Mouse (Mus musculus): ENCODE data around the gene Eipr1. TPM values are rescaled to one million over a fixed set of nuclear protein-coding genes. Genes with fewer than 3 reads are reported as not detected.
"Not testable (repeated sequence)": the region's sequence is repeated elsewhere in the genome, so short reads cannot be mapped to it uniquely, and the experiment has no call there.

The Eipr1 gene
- polyA plus RNA-seq, 1 experiment from 2014 or later, result 27.2 TPM

DNA sequence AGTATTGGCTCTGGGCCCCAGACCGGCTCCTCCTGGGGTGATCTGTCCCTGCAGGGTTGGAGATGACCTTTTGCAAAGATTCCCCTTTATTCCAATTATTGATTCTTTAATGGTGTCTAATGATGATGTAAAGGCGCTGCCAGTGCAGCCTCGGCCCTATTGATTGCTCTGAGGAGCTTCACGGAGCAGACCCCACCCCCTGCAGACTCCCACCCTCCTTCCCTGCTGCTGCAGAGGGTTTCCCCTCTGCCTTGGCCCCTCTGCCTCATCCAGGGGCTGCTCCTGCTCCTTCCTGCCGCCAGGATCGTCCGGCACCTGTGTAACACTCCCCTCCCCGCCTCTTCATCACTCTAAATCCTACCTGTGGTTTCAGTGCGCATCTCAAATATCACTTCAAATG is 156.2 kb downstream of the Eipr1 start:
- Histone ChIP-seq H3K9ac (replicated peaks; ENCODE audit: low read depth, low read length) (no peak overlapping the region), H3K4me2 (replicated peaks; ENCODE audit: low read depth, low read length) (no peak overlapping the region), H3K36me3 (ENCODE audit: control insufficient read depth, insufficient read depth, low read length) (no peaks in the 10 kb centered on the region), H3K27ac (ENCODE audit: low read length) (0 out of 2 replicates have a peak overlapping the region, but pooled peaks have one; percentile 21), H3K4me3 (ENCODE audit: low read depth, low read length) (no peak overlapping the region), H3K9me3 (ENCODE audit: control insufficient read depth, low read depth, low read length) (no peaks in the 10 kb centered on the region), H3K4me1 (ENCODE audit: control insufficient read depth, insufficient read depth, low read length) (0 out of 2 replicates have a peak, but pooled peaks cover 9% of the 10 kb centered on the region), H3K27me3 (ENCODE audit: control insufficient read depth, insufficient read depth, low read length) (no peaks in the 10 kb centered on the region)
- ATAC-seq (ENCODE audit: insufficient number of reproducible peaks, insufficient read depth, low FRiP score, low read depth), result no peak
- WGBS, result 23% methylated on average over 9 of the region's 9 CpGs

GRCm38 (mm10) chr12:28909851-28910250 is 158.2 kb downstream of the Eipr1 start:
- H3K9ac ChIP-seq (replicated peaks; ENCODE audit: low read depth, low read length), result no peak overlapping the region
- H3K4me2 ChIP-seq (replicated peaks; ENCODE audit: low read depth, low read length), result no peak overlapping the region
- H3K9me3 ChIP-seq (ENCODE audit: control insufficient read depth, low read depth, low read length), result no peaks in the 10 kb centered on the region
- H3K4me1 ChIP-seq (ENCODE audit: control insufficient read depth, insufficient read depth, low read length), result 0 out of 2 replicates have a peak, but pooled peaks cover 9% of the 10 kb centered on the region
- WGBS, result 86% methylated on average over 5 of the region's 5 CpGs
- no peak overlapping the region for H3K27ac ChIP-seq (ENCODE audit: low read length)
- no peaks in the 10 kb centered on the region for H3K36me3 ChIP-seq (ENCODE audit: control insufficient read depth, insufficient read depth, low read length)
- H3K4me3 ChIP-seq (ENCODE audit: low read depth, low read length), result no peak overlapping the region
- no peaks in the 10 kb centered on the region for H3K27me3 ChIP-seq (ENCODE audit: control insufficient read depth, insufficient read depth, low read length)
- ATAC-seq (ENCODE audit: insufficient number of reproducible peaks, insufficient read depth, low FRiP score, low read depth), result no peak

DNA sequence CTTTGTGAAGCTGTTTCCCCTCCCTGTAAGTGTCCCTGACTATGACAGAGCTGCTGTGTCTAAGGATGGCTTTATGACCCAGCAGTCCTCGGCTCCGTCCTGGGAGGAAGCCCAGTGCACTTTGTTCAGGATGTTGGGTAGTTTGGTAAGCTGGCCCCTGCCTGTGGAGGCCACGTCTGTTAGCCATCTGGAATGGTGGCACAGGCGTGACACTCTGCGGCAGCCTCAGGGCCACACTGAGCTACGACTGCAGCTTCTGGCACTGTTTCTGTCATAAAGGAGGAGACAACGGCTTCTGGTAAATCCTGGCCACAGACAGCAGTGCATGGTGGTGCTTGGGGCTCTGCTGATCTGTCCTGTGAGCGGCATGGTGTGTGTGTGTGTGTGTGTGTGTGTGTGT is 159.0 kb downstream of the Eipr1 start:
- no peak overlapping the region for H3K27ac ChIP-seq (ENCODE audit: low read length)
- no peaks in the 10 kb centered on the region for H3K9me3 ChIP-seq (ENCODE audit: control insufficient read depth, low read depth, low read length)
- 0 out of 2 replicates have a peak, but pooled peaks cover 9% of the 10 kb centered on the region for H3K4me1 ChIP-seq (ENCODE audit: control insufficient read depth, insufficient read depth, low read length)
- H3K27me3 ChIP-seq (ENCODE audit: control insufficient read depth, insufficient read depth, low read length), result no peaks in the 10 kb centered on the region
- 67% methylated on average over 8 of the region's 8 CpGs for WGBS
- H3K9ac ChIP-seq (replicated peaks; ENCODE audit: low read depth, low read length), result no peak overlapping the region
- H3K4me2 ChIP-seq (replicated peaks; ENCODE audit: low read depth, low read length), result no peak overlapping the region
- no peak for ATAC-seq (ENCODE audit: insufficient number of reproducible peaks, insufficient read depth, low FRiP score, low read depth)
- H3K4me3 ChIP-seq (ENCODE audit: low read depth, low read length), result no peak overlapping the region
- H3K36me3 ChIP-seq (ENCODE audit: control insufficient read depth, insufficient read depth, low read length), result no peaks in the 10 kb centered on the region

DNA sequence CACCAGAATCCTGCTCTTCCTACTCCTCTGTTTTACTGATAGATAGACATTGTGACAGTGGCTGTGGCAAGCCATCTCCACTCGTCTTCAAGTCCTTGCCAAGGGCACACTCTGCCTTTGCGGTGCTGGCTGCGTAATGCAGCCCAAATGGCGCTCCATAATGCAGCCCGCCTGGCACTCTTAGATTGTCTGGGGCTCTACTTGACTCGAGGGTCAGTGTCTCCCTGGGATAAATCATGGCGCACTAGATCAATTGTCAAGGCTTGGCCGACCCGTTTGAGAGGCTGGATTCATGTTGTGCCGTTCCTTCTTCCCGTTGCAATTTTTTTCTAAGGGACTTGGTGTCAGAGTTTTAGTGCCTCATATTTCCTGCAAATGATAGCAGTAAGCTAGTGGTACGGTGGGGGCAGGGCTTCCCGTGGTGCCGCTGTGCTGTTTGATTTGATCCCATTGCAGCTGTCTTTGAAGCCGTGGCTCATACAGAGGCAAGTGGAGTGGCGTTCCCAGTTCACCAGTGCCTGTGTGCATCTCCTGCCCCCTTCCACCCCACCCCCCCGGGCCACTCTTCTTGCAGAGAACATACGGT is 160.8 kb downstream of the Eipr1 start:
- Histone ChIP-seq H3K4me1 (ENCODE audit: control insufficient read depth, insufficient read depth, low read length) (0 out of 2 replicates have a peak, but pooled peaks cover under 1% of the 10 kb centered on the region), H3K4me2 (replicated peaks; ENCODE audit: low read depth, low read length) (no peak overlapping the region), H3K27me3 (ENCODE audit: control insufficient read depth, insufficient read depth, low read length) (no peaks in the 10 kb centered on the region), H3K9ac (replicated peaks; ENCODE audit: low read depth, low read length) (no peak overlapping the region), H3K9me3 (ENCODE audit: control insufficient read depth, low read depth, low read length) (no peaks in the 10 kb centered on the region), H3K27ac (ENCODE audit: low read length) (no peak overlapping the region), H3K4me3 (ENCODE audit: low read depth, low read length) (no peak overlapping the region), H3K36me3 (ENCODE audit: control insufficient read depth, insufficient read depth, low read length) (no peaks in the 10 kb centered on the region)
- no peak for ATAC-seq (ENCODE audit: insufficient number of reproducible peaks, insufficient read depth, low FRiP score, low read depth)
- 51% methylated on average over 18 of the region's 18 CpGs for WGBS

GRCm38 (mm10) chr12:28913099-28913498 is 161.5 kb downstream of the Eipr1 start:
- no peak overlapping the region for H3K4me2 ChIP-seq (replicated peaks; ENCODE audit: low read depth, low read length)
- no peaks in the 10 kb centered on the region for H3K27me3 ChIP-seq (ENCODE audit: control insufficient read depth, insufficient read depth, low read length)
- no peaks in the 10 kb centered on the region for H3K9me3 ChIP-seq (ENCODE audit: control insufficient read depth, low read depth, low read length)
- H3K27ac ChIP-seq (ENCODE audit: low read length), result no peak overlapping the region
- ATAC-seq (ENCODE audit: insufficient number of reproducible peaks, insufficient read depth, low FRiP score, low read depth), result no peak
- 59% methylated on average over 3 of the region's 3 CpGs for WGBS
- H3K9ac ChIP-seq (replicated peaks; ENCODE audit: low read depth, low read length), result no peak overlapping the region
- H3K36me3 ChIP-seq (ENCODE audit: control insufficient read depth, insufficient read depth, low read length), result no peaks in the 10 kb centered on the region
- no peaks in the 10 kb centered on the region for H3K4me1 ChIP-seq (ENCODE audit: control insufficient read depth, insufficient read depth, low read length)
- no peak overlapping the region for H3K4me3 ChIP-seq (ENCODE audit: low read depth, low read length)

GRCm38 (mm10) chr12:28914056-28914455 is 162.5 kb downstream of the Eipr1 start:
- H3K36me3 ChIP-seq (ENCODE audit: control insufficient read depth, insufficient read depth, low read length); H3K27ac ChIP-seq (ENCODE audit: low read length); H3K4me3 ChIP-seq (ENCODE audit: low read depth, low read length); H3K4me1 ChIP-seq (ENCODE audit: control insufficient read depth, insufficient read depth, low read length); H3K27me3 ChIP-seq (ENCODE audit: control insufficient read depth, insufficient read depth, low read length); H3K9me3 ChIP-seq (ENCODE audit: control insufficient read depth, low read depth, low read length); ATAC-seq (ENCODE audit: insufficient number of reproducible peaks, insufficient read depth, low FRiP score, low read depth); H3K4me2 ChIP-seq (replicated peaks; ENCODE audit: low read depth, low read length); H3K9ac ChIP-seq (replicated peaks; ENCODE audit: low read depth, low read length): not testable (repeated sequence)
- WGBS, result 79% methylated on average over 1 of the region's 1 CpGs

Other genes with a start within 250 kb of the Eipr1 start
- gene Dcdc2c, start 199.4 kb upstream of the Eipr1 start, polyA plus RNA-seq (2014; fragmentation: Nextera tagmentation; extraction: Ambion mirVana), result 0.17 TPM in 1 of 2 replicates, not detected in the other
- gene Allc, start 169.3 kb upstream of the Eipr1 start, polyA plus RNA-seq (2014; fragmentation: Nextera tagmentation; extraction: Ambion mirVana), result not detected in 2 replicates
- gene Colec11, start 128.4 kb upstream of the Eipr1 start, polyA plus RNA-seq (2014; fragmentation: Nextera tagmentation; extraction: Ambion mirVana), result 0.70 and 1.2 TPM in 2 replicates
- 1,014 and 1,021 TPM in 2 replicates for gene Rps7, start 115.8 kb upstream of the Eipr1 start, polyA plus RNA-seq (2014; fragmentation: Nextera tagmentation; extraction: Ambion mirVana)
- 29.1 and 29.8 TPM in 2 replicates for gene Rnaseh1, start 102.2 kb upstream of the Eipr1 start, polyA plus RNA-seq (2014; fragmentation: Nextera tagmentation; extraction: Ambion mirVana)
- gene Adi1, start 76.6 kb upstream of the Eipr1 start, polyA plus RNA-seq (2014; fragmentation: Nextera tagmentation; extraction: Ambion mirVana), result 78.2 and 79.1 TPM in 2 replicates
- gene Trappc12, start 1.3 kb upstream of the Eipr1 start, polyA plus RNA-seq (2014; fragmentation: Nextera tagmentation; extraction: Ambion mirVana), result 39.1 and 40.7 TPM in 2 replicates

All from stomach, embryonic 14.5 days (tissue).